Mouse (Mus musculus): ENCODE data around the gene Pigb.

Gene Pigb

GRCm38 (mm10) chr9:72988706-72989105 lies 51.5 kb downstream of the Pigb start:
- no peak for DNase-seq

- no peak for DNase-seq
These were observed 52.5 kb downstream of the Pigb start for GRCm38 (mm10) chr9:72987703-72988102.

- DNase-seq: peak; percentile 96 to 98
These were observed 54.6 kb downstream of the Pigb start, which contains the start of the genes Ccpg1os and Ccpg1 for GRCm38 (mm10) chr9:72985250-72986220. Gene Ccpg1os (minus strand): TSS chr9:72985382. Gene Ccpg1 (plus strand): TSS chr9:72985429.

GRCm38 (mm10) chr9:72983066-72983465 lies 57.1 kb downstream of the Pigb start:
- DNase-seq: no peak

- DNase-seq: no peak
These were observed 64.9 kb downstream of the Pigb start for GRCm38 (mm10) chr9:72975242-72975641.

- no peak for DNase-seq
These were observed 65.4 kb downstream of the Pigb start for GRCm38 (mm10) chr9:72974734-72975133.

- DNase-seq: no peak
These were observed 67.2 kb downstream of the Pigb start for GRCm38 (mm10) chr9:72972984-72973383.

GRCm38 (mm10) chr9:72972435-72972834 lies 67.7 kb downstream of the Pigb start:
- no peak for DNase-seq

GRCm38 (mm10) chr9:72969874-72970273 lies 70.3 kb downstream of the Pigb start:
- no peak for DNase-seq

- DNase-seq: peak; percentile 60 to 63
These were observed 71.7 kb downstream of the Pigb start for GRCm38 (mm10) chr9:72968349-72969061.

GRCm38 (mm10) chr9:72961959-72962358 lies 78.2 kb downstream of the Pigb start:
- DNase-seq: no peak

- DNase-seq: no peak
These were observed 78.8 kb downstream of the Pigb start for GRCm38 (mm10) chr9:72961346-72961745.

GRCm38 (mm10) chr9:72958521-72959450 lies 81.4 kb downstream of the Pigb start, which contains the start of the genes Dyx1c1 and Gm44503:
Gene Dyx1c1 (plus strand): TSS chr9:72958785.
Gene Gm44503 (plus strand): TSS chr9:72958852.
- peak; percentile 65 to 68 for DNase-seq

Measured in cerebellum, adult 18-20 months (tissue).